Mouse (Mus musculus) intestine, postnatal 0 days (tissue): ENCODE results near the gene Galns. TPM values are rescaled to one million over a fixed set of nuclear protein-coding genes. Genes with fewer than 3 reads are reported as not detected.

Experiments used
- ATAC-seq: fragments of 200-750 bp; cut with Nextera tagmentation; 2 replicates; pipeline ENCODE4 v1.8.0; 2017; ENCODE audit warnings: mild to moderate bottlenecking, moderate TSS enrichment, moderate library complexity
- H3K27ac ChIP-seq: fragments of 300-500 bp; sonication (generic); 2 replicates; pipeline ENCODE4 v1.5.1; 2014; ENCODE audit warnings: mild to moderate bottlenecking, low read depth, low read length, moderate library complexity
- H3K27me3 ChIP-seq: fragments of 300-500 bp; sonication (generic); replicated peaks from 2 replicates; pipeline ENCODE4 v1.6.1; 2014; ENCODE audit warnings: low read length, mixed read lengths; ENCODE audit not compliant: control insufficient read depth, insufficient read depth
- H3K36me3 ChIP-seq: fragments of 300-500 bp; sonication (generic); 2 replicates; pipeline ENCODE4 v1.6.1; 2014; ENCODE audit warnings: mild to moderate bottlenecking, moderate library complexity; ENCODE audit not compliant: control insufficient read depth, insufficient read depth
- H3K4me1 ChIP-seq: fragments of 300-500 bp; sonication (generic); replicated peaks from 2 replicates; pipeline ENCODE4 v1.6.1; 2014; ENCODE audit warnings: antibody characterized with exemption, low read length, mixed read lengths; ENCODE audit not compliant: control insufficient read depth, insufficient read depth
- H3K4me2 ChIP-seq: fragments of 300-500 bp; sonication (generic); replicated peaks from 2 replicates; pipeline ENCODE4 v1.6.1; 2014; ENCODE audit warnings: low read depth, mild to moderate bottlenecking, moderate library complexity
- H3K4me3 ChIP-seq: fragments of 300-500 bp; sonication (generic); 2 replicates; pipeline ENCODE4 v1.5.1; 2014; ENCODE audit warnings: low read depth, low read length
- H3K9ac ChIP-seq: fragments of 300-500 bp; sonication (generic); 2 replicates; pipeline ENCODE4 v1.6.1; 2014; ENCODE audit warnings: mild to moderate bottlenecking, low read depth, low read length
- H3K9me3 ChIP-seq: fragments of 300-500 bp; sonication (generic); 2 replicates; pipeline ENCODE4 v1.6.1; 2016; ENCODE audit warnings: mixed run types; ENCODE audit not compliant: control insufficient read depth
- CTCF ChIP-seq: sonication (generic); IDR thresholded peaks from 2 replicates; pipeline ENCODE4 v1.5.1; 2016; ENCODE audit warnings: low read depth, mild to moderate bottlenecking, control low read depth, antibody characterized with exemption, moderate library complexity
- WGBS: fragments of 180-500 bp; shearing (Covaris S2); extraction: QIAGEN DNeasy Blood & Tissue Kit; methylation state at CpG from one replicate; pipeline ENCODE4 v1.1.7; 2014; 5-methylcytosine and 5-hydroxymethylcytosine counted together
- polyA plus RNA-seq: library from polyadenylated mRNA; unstranded; fragments of >200 nt; fragmentation: Nextera tagmentation; extraction: Ambion mirVana; gene quantifications from 2 replicates; pipeline ENCODE4 v1.2.1, GENCODE M21; 2015

Gene Galns
- polyA plus RNA-seq, 1 experiment from 2014 or later: 58.1 TPM

GRCm38 (mm10) chr8:122554786-122555185 is 56.5 kb downstream of the Galns start:
- H3K27ac ChIP-seq: no peak overlapping the region
- no peak overlapping the region for H3K4me2 ChIP-seq
- H3K9me3 ChIP-seq: no peaks in the 10 kb centered on the region
- no peak for TF ChIP-seq CTCF
- no peak overlapping the region for H3K4me3 ChIP-seq
- WGBS: 67% methylated on average over 6 of the region's 6 CpGs
- H3K27me3 ChIP-seq: no peaks in the 10 kb centered on the region
- no peak overlapping the region for H3K9ac ChIP-seq
- no peaks in the 10 kb centered on the region for H3K36me3 ChIP-seq
- 0 out of 2 replicates have a peak, but pooled peaks cover 4% of the 10 kb centered on the region for H3K4me1 ChIP-seq
- ATAC-seq: no peak

GRCm38 (mm10) chr8:122551265-122552051 is 59.8 kb downstream of the Galns start, which contains the start of gene Piezo1:
Gene Piezo1, minus strand, starts transcription at chr8:122551329.
- peak within 1 kb of the TSS; percentile 99 for H3K4me2 ChIP-seq
- peaks cover 7% of the 10 kb centered on the region; the same call in 1 of the 2 replicates for H3K4me1 ChIP-seq
- peak within 1 kb of the TSS; percentile 82 for H3K9ac ChIP-seq
- H3K9me3 ChIP-seq: no peaks in the 10 kb centered on the region
- H3K36me3 ChIP-seq: no peaks in the 10 kb centered on the region
- peak within 1 kb of the TSS; percentile 83 for H3K27ac ChIP-seq
- ATAC-seq: peak; percentile 77
- peak; percentile 100 for TF ChIP-seq CTCF
- H3K4me3 ChIP-seq: peak within 1 kb of the TSS; percentile 73
- WGBS: 11% methylated on average over 46 of the region's 56 CpGs
- no peaks in the 10 kb centered on the region for H3K27me3 ChIP-seq

GRCm38 (mm10) chr8:122550995-122551264 is 60.3 kb downstream of the Galns start:
- H3K36me3 ChIP-seq: no peaks in the 10 kb centered on the region
- peak overlapping the region; percentile 83 for H3K27ac ChIP-seq
- ATAC-seq: no peak
- no peak for TF ChIP-seq CTCF
- no peaks in the 10 kb centered on the region for H3K9me3 ChIP-seq
- no peaks in the 10 kb centered on the region for H3K27me3 ChIP-seq
- H3K4me2 ChIP-seq: peak overlapping the region; percentile 99
- peak overlapping the region; percentile 73 for H3K4me3 ChIP-seq
- H3K9ac ChIP-seq: peak overlapping the region; percentile 82
- peaks cover 7% of the 10 kb centered on the region; the same call in 1 of the 2 replicates for H3K4me1 ChIP-seq
- under 1% methylated on average over 39 of the region's 43 CpGs for WGBS

- Histone ChIP-seq H3K9ac (peak overlapping the region; percentile 82), H3K27me3 (no peaks in the 10 kb centered on the region), H3K4me1 (peaks cover 7% of the 10 kb centered on the region; the same call in 1 of the 2 replicates), H3K27ac (peak overlapping the region; percentile 83), H3K4me2 (peak overlapping the region; percentile 99), H3K9me3 (no peaks in the 10 kb centered on the region), H3K36me3 (no peaks in the 10 kb centered on the region), H3K4me3 (peak overlapping the region; percentile 73)
- WGBS: 5% methylated on average over 52 of the region's 52 CpGs
- peak; percentile 43 for ATAC-seq
- TF ChIP-seq CTCF: no peak
Measured at GRCm38 (mm10) chr8:122550234-122550994, 60.8 kb downstream of the Galns start.

- Histone ChIP-seq H3K4me3 (no peak overlapping the region), H3K9me3 (no peaks in the 10 kb centered on the region), H3K27me3 (no peaks in the 10 kb centered on the region), H3K27ac (no peak overlapping the region), H3K4me1 (peaks cover 7% of the 10 kb centered on the region; the same call in 1 of the 2 replicates), H3K36me3 (no peaks in the 10 kb centered on the region), H3K4me2 (peak overlapping the region; percentile 99; the same call in 1 of the 2 replicates), H3K9ac (no peak overlapping the region)
- no peak for ATAC-seq
- 86% methylated on average over 3 of the region's 3 CpGs for WGBS
- TF ChIP-seq CTCF: no peak
Measured at GRCm38 (mm10) chr8:122548891-122549439, 62.3 kb downstream of the Galns start.

- Histone ChIP-seq H3K27me3 (no peaks in the 10 kb centered on the region), H3K27ac (no peak overlapping the region), H3K9me3 (no peaks in the 10 kb centered on the region), H3K4me1 (peaks cover 7% of the 10 kb centered on the region; the same call in 1 of the 2 replicates), H3K9ac (no peak overlapping the region), H3K4me2 (no peak overlapping the region), H3K4me3 (no peak overlapping the region), H3K36me3 (no peaks in the 10 kb centered on the region)
- 65% methylated on average over 13 of the region's 13 CpGs for WGBS
- ATAC-seq: no peak
- TF ChIP-seq CTCF: no peak
Measured at GRCm38 (mm10) chr8:122548331-122548730, 62.9 kb downstream of the Galns start.
